Mouse (Mus musculus) telencephalon, adult 2 months (tissue): Measurements from ENCODE around the gene Rnf114.

ENCODE experiments used
- DNase-seq: peaks from one replicate; pipeline ENCODE4 v3.0.0-alpha.2; 2011; ENCODE audit warnings: low read depth, low spot score

Rnf114 gene

DNA sequence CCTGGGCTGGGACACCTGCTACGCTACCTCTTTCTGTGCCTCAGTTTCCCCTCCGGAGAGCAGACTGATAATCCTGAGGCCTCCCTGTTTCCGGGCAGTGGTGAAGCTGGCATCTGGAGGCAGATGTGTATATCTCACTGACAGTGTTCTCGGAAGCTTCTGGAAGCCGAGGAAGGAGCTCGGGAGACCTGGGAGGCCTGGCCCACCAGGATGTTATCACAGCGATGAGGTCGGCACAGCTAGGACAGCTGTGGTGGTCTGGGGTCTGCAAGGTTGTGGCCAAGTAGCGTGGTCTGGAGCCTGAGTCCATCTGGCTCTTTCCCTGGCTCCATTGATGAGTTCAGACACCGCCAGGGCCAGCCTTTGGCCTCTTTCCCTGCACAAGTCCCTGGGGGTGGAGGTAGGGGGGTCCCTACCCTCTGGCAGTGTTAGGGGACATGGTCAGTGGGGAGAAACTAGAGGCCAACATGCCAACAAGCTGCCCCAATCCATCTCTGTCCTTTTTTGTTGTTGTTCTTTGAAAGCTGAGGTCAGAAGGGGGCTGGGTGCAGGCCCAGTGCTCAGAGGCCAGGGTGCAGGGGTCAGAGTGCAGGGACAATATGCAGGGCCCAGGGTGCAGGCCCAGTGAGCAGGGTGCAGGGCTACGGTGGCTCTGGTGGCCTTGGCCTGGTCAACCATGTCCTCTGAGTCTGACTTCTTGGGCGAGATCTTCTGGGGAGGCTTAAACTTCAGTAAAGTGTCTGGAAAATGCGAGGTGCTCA is 72.3 kb downstream of the Rnf114 start:
- no peak for DNase-seq

DNA sequence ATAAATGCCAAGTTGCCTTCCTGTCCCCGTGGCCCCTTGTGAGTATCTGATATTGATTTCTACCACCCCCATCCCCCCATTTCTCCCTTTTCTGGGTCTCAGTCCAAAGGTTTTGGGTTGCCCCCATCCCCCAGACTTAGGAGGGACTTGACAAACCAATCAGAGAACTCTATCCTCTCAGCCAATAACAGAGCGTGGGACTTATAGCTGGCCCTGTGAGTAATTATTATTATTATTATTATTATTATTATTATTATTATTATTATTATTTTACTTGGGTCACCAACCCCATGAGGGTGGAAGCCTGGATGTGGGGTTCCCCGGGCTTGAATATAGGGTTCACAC is 72.8 kb downstream of the Rnf114 start:
- no peak for DNase-seq

- no peak for DNase-seq
These were observed 73.2 kb downstream of the Rnf114 start for GRCm38 (mm10) chr2:167565682-167566081.
